Mouse (Mus musculus) right cerebral cortex, postnatal 10 days (tissue): ENCODE results near the gene Nup98.

Experiments used
- DNase-seq, 2 experiments: peaks; one replicate each; pipeline ENCODE4 v3.0.0; 2021; ENCODE audit warnings: low spot score in 2 of 2

Gene Nup98

GRCm38 (mm10) chr7:102233059-102233458 lies 23.1 kb upstream of the Nup98 start:
- no peak for DNase-seq

GRCm38 (mm10) chr7:102229814-102230213 lies 19.8 kb upstream of the Nup98 start:
- DNase-seq: no peak

- no peak for DNase-seq
These were observed 18.2 kb upstream of the Nup98 start for GRCm38 (mm10) chr7:102228049-102228670.

- DNase-seq: no peak
These were observed 16.1 kb upstream of the Nup98 start for GRCm38 (mm10) chr7:102226051-102226450.

GRCm38 (mm10) chr7:102223883-102224738 lies 14.1 kb upstream of the Nup98 start:
- DNase-seq: peak; percentile 38 to 48

GRCm38 (mm10) chr7:102222830-102223556 lies 13.0 kb upstream of the Nup98 start:
- DNase-seq: peak; percentile 71 to 79

- peak in 1 of 2 experiments; percentile 51 for DNase-seq
These were observed 12.4 kb upstream of the Nup98 start for GRCm38 (mm10) chr7:102222336-102222735.

- DNase-seq: no peak
These were observed 11.9 kb upstream of the Nup98 start for GRCm38 (mm10) chr7:102221899-102222298.

GRCm38 (mm10) chr7:102211071-102211470 lies 1.1 kb upstream of the Nup98 start:
- DNase-seq: no peak

GRCm38 (mm10) chr7:102208806-102209363 lies 1.1 kb downstream of the Nup98 start:
- DNase-seq: no peak

GRCm38 (mm10) chr7:102205646-102206045 lies 4.3 kb downstream of the Nup98 start:
- DNase-seq: no peak

- DNase-seq: no peak
These were observed 5.6 kb downstream of the Nup98 start for GRCm38 (mm10) chr7:102204296-102204857.

GRCm38 (mm10) chr7:102200996-102201785 lies 8.8 kb downstream of the Nup98 start:
- DNase-seq: no peak

- DNase-seq: no peak
These were observed 9.4 kb downstream of the Nup98 start for GRCm38 (mm10) chr7:102200576-102200975.

GRCm38 (mm10) chr7:102192356-102192755 lies 17.6 kb downstream of the Nup98 start:
- DNase-seq: no peak

GRCm38 (mm10) chr7:102183849-102184248 lies 26.1 kb downstream of the Nup98 start:
- DNase-seq: no peak

GRCm38 (mm10) chr7:102170300-102170699 lies 39.7 kb downstream of the Nup98 start:
- DNase-seq: no peak

GRCm38 (mm10) chr7:102153691-102154090 lies 56.3 kb downstream of the Nup98 start:
- no peak for DNase-seq

- DNase-seq: no peak
These were observed 72.1 kb downstream of the Nup98 start for GRCm38 (mm10) chr7:102137898-102138297.

GRCm38 (mm10) chr7:102137464-102137863 lies 72.5 kb downstream of the Nup98 start:
- peak in 1 of 2 experiments; percentile 44 for DNase-seq

GRCm38 (mm10) chr7:102132395-102132794 lies 77.6 kb downstream of the Nup98 start:
- DNase-seq: no peak
